Mouse (Mus musculus) heart, postnatal 36 days (tissue): Measurements from ENCODE around the gene Dcaf6. TPM values are rescaled to one million over a fixed set of nuclear protein-coding genes. Genes with fewer than 3 reads are reported as not detected.
A peak's percentile ranks its signal among the peaks of the same experiment; 100 is the strongest.

Source experiments
- DNase-seq, 2 experiments: peaks; one replicate each; pipeline ENCODE4 v3.0.0; 2021 to 2022
- intact Hi-C: fragments of 180-260 bp; cut with DNase I; formaldehyde crosslinking; loops from one replicate; pipeline ENCODE4 v1.15.1; 2025
- total RNA-seq, 2 experiments: library from RNA; stranded (reverse); gene quantifications; 2 replicates each; pipeline ENCODE4 v1.2.3; 2021

Gene Dcaf6
- total RNA-seq, 2 experiments from 2014 or later, result 104 to 106 TPM

DNA sequence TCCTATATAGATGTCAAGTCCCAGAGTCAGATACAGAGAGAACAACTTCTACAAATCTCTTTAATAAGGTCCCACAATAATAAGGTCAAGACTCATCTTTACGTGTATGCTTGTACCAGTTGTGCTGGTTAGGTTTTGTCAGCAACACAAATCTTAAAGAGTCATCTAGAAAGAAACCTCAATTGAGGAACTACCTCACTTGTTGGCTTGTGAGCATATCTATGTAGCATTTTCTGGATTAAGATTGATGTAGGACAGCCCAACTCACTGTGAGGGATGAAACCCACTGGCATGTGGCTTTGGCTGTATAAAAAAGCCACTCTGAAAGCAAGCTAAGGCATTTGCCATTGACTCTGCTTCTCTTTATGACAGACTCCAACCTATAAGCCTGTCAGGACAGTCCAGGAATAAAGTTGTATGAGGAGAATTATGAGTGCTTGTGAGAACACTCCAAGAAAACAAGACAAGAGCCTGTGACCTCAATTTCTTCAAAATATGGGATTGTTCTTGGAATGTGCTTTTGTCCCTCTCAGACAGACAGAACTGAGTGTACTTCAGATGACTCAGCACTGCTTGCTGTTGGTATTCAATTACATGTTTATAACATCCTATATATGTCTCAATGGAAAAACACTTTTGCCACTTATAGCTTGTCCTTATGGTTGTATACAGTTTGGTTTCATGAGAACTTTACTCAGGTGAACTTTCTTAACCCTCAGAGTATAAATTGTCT lies 21.8 kb downstream of the Dcaf6 start:
- DNase-seq, result no peak
- intact Hi-C loops, result no loop called here

DNA sequence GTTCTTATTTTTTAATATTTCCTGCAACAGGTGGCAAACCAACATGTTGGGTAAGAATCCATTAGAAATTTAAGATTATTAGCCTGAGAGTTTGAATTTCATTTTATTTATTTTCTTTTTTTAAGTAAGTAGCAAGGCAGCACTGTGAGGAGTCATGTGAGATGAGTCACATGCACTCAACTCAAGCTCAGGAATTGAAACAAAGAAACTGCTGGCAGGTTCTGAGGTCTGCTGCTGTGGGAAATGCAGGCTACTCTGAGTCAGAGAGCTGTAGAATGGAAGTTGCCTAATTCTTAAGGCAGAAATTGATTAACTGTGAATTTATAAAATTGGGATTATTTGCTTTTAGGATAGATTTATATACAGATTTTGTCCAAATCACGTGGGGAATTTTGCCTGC lies 27.4 kb downstream of the Dcaf6 start:
- intact Hi-C loops, result no loop called here
- DNase-seq, result no peak

DNA sequence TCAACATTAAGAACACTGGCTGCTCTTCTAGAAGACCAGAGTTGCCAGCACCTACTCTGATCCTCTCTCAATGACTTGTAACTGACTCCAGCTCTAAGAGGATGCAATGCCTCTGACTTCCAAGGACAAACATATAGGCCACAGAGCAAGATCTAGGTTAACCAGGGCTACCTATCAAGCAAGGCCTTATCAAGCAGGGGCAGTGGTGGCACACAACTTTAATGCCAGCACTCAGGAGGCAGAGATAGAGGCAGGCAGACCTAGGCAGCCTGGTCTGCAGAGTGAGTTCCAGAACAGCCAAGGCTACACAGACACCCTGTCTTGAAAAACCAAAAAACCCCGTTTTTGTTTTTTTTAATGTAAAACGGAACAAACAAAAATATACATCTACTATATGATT lies 34.0 kb downstream of the Dcaf6 start:
- intact Hi-C loops, result no loop called here
- no peak for DNase-seq

DNA sequence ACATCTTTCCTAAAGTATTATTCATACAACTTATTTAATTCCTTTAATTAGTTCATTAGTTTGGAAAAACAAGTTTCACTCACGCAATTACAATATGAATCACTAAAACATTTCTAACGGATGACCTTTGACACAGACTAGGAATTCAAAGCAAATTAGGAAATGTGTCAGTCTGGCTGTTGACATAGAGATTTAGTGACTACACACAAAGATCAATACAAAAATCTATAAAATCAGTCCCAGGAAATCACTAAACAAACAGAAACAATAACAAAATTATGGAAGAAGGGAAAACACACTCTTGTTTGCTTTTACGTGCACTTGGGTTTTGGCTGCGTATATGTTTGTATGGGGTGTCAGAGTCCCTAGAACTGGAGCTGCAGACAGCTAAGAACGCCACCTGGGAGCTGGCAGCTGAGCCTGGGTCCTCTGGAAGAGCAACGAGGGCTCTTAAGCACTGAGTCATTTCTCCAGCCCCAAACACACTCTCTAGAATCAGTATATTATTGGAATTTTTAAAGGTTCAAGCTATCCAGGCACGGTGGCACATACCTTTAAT lies 38.8 kb downstream of the Dcaf6 start:
- no peak for DNase-seq
- intact Hi-C loops, result no loop called here

DNA sequence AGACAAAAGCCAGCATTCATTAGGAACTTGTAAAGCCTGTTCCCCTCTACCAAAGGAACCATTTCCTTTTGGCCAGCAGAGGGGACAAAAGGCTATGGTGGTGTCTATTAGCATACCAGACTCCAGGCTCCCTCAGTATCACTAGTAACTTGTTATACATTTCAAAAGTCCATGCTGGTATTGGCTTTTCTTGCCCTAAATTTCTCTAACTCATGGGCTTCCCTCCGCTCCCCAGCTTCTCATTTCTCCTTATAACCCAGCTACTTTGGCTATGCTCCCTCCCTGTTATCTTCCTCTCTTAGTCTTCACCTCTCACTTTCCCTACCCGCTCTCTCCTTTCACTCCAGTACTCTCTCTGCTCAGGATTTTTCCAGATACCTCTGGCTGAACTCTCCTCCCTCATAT lies 63.9 kb downstream of the Dcaf6 start:
- intact Hi-C loops, result loop anchor here (10.0 kb wide), 2 partner anchors 58 to 338 kb away; no protein-coding TSS in a partner anchor
- no peak for DNase-seq

DNA sequence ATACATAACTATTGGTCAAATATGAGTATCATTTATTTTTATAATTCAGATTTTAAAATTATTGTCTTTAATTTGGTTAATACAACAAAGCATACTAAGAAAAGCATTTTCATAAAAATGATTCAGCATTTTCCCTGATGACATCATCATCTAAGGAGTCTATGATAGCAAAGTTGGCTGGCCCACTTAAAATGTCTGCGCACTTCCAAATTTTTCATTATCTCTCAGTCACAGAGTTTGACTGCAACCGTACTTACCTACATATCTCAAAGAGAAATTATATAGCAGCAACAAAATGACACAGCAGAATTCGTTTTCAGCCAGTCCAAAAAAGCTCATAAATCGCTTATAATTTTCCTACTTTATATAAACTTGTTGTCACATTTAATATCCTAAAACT lies 64.3 kb downstream of the Dcaf6 start:
- intact Hi-C loops, result loop anchor here (10.0 kb wide), 2 partner anchors 59 to 339 kb away; no protein-coding TSS in a partner anchor

DNA sequence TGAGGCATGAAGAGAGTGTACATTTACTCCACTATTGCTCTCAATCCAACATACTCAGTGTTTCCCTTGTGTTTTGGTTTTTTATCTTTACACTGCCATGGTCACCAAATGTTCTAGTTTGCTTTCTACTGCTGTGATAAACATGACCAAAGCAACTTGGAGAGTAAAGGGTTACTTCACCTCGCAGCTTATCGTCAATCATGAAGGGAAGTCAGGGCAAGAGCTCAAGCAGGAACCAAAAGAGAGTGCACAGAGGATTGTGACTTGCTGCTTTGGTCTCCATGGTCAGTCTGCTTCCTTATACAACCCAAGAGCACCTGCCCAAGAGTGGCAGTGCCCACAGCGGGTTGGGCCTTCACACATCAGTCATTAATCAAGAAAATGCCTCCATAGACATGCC lies 65.4 kb downstream of the Dcaf6 start:
- intact Hi-C loops, result loop anchor here (10.0 kb wide), 2 partner anchors 60 to 340 kb away; no protein-coding TSS in a partner anchor
- no peak for DNase-seq

More for the DNA sequence above, 64.3 kb downstream of the Dcaf6 start:
- no peak for DNase-seq

DNA sequence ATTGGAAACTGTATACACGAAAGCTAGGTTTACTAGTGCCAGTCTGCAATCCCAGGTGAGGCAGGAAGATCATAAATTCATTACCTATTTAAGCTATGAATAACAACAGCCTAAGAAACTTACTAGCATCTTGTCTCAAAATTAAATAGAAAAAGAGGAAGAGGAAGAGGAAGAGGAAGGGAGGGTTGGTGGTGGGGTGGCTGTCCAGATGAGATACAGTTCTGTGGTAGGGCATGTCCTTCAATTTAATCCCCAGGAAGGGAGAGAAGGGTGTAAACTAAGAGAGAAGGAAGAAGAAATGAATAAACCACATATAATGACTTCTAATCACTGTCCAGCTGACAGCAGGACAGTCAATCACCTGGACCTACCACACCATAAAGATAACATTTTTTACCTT lies 67.2 kb downstream of the Dcaf6 start:
- intact Hi-C loops, result loop anchor here (10.0 kb wide), 2 partner anchors 62 to 342 kb away; no protein-coding TSS in a partner anchor

DNA sequence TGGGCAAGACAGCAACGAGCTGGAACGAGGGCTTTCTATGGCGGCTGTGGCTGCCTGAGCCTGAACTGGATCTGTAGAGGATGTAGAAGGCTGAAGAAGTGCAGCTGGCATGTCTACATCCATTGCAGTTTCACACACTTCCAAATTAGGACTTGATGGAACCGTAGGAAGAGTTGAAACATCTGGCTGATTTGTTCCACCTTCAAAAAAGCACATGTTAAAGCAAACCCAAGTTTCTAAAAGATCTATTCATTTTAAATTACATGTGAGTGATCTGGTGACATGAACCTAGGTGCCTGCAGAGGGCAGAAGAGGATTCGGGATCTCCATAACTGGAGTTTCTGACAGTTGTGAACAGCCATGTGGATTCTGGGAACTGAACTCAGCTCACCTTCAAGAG lies 71.6 kb downstream of the Dcaf6 start:
- intact Hi-C loops, result loop anchor here (10.0 kb wide), 3 partner anchors 116 to 266 kb away; no protein-coding TSS in a partner anchor
- DNase-seq, result peak in 1 of 2 experiments; percentile 19

More for the DNA sequence above, 67.2 kb downstream of the Dcaf6 start:
- DNase-seq, result no peak

DNA sequence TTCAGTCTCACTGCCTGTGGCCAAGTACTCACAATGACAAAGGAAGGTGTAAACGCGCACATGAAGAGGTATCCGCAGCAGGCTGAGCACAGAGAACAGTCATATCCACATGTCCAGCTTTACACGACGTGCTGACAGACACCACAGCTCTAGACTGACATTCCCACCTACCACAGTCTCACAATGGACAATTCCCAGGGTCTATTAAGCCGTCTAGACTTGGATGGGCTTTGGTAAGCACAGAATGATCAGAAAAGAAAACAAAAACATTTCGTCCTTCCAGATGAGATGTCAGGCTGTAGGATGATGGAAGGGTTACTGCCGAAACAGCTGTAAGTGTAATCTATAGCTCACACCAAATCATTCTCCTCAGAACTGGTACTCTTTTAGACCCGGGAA lies 73.8 kb downstream of the Dcaf6 start:
- intact Hi-C loops, result loop anchor here (10.0 kb wide), 3 partner anchors 118 to 268 kb away; no protein-coding TSS in a partner anchor
- no peak for DNase-seq

DNA sequence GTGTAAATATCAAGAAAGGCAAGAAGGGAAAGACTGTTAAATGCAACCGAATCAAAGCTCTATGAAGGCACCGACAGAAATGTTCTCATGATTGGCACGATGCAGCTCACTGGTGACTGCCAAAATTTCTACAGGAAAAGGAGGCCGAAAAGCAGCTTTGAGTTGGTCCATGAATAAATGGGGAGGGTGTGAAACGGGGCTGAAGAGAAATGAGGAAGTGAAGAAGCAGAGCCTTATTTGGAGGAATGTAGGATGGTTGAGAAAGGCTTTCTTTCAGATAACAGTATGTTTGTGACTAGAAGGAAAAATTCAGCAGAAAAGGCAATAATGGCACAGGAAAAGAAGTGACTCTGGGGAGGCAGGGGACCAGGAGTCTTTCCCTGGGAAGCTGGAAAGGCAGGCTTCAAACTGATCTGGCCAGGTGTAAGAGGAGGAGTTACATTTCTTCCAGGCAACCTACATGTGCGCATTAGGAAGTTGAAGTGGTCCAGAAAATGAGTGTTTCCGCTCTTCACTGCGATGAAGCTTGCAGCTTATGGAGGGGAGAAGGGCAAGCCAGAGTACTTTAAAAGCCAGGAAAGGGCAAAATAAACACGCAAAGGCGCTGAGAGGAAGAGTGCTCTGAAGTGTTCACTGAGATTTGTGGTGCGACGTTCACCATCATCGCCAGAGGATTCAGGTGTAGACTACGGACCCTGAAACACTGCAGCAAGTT lies 74.3 kb downstream of the Dcaf6 start:
- no peak for DNase-seq
- intact Hi-C loops, result loop anchor here (10.0 kb wide), 3 partner anchors 119 to 269 kb away; no protein-coding TSS in a partner anchor

DNA sequence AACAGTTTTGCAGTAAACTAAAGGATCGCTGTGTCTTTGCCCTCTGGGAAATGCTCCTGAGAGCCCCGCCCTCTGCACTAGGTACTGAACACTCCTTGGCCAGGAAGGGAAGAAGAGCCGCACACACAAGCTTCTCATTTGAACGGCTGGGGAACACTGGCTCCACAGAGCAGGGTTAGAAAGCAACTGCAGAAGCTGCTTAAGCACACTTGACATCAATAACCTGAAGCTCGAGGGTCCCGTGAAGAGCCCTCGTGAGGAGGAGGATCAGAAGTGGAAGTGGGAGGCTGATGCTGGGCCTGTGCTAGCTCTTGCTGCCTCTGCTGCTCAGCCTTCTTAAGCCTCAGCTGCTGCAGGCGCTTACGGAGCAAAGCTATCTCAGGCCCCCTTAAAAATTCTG lies 86.4 kb downstream of the Dcaf6 start:
- no peak for DNase-seq
- intact Hi-C loops, result no loop called here

DNA sequence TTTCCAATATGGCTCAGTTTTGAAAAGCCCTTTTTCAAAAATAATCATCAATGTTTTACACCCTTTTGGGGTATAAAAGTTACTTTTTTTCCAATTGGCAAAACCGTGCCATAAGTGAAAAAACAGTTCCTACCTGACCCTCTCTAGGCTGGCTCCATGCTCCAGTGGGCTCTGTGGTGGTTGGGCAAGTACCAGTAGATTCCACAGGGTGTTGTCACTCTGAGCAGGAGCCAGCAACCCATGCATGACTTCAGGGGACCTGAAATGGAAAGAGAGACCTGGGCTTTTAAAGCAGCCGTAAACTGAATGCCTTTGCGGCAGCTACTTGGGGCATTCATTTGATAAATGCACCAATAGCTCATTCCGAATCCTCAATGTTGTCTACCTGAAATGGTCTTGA lies 89.3 kb downstream of the Dcaf6 start:
- DNase-seq, result no peak
- intact Hi-C loops, result no loop called here

DNA sequence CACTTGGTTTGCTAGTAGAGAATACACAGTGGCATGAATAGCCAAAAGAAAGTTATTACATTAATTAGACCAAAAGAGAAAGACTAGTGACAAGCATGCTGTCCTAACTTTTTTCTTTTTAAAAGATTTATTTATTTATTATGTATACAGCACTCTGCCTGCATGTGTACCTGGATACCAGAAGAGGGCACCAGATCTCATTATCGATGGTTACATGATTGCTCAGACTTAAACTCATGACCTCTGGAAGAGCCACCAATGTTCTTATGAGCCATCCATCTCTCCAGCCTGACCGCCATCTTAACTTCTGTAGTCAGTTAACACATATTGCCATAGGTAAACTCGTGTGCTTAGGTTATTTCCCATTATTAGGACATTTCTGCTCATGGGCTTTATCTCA lies 95.2 kb downstream of the Dcaf6 start:
- DNase-seq, result no peak
- intact Hi-C loops, result no loop called here

DNA sequence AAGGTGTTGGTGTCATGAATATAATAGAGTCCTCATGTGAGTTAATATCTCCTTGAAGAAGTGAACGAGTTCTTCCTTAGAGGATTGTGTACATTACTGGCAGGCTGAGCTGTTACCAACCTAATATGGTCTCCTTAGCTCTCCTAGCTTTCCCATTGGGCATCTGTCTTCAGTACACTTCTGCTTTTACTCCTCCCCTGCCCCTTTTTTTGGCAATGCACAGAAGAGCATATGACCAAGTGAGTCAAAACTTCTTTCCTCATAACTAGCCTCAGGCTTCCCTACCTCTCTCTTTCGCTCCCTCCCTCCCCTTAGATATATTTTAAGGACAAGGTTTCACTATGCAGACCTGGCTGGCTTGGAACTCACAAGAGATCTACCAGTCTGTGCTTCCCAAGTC lies 97.0 kb downstream of the Dcaf6 start:
- no peak for DNase-seq
- intact Hi-C loops, result no loop called here

DNA sequence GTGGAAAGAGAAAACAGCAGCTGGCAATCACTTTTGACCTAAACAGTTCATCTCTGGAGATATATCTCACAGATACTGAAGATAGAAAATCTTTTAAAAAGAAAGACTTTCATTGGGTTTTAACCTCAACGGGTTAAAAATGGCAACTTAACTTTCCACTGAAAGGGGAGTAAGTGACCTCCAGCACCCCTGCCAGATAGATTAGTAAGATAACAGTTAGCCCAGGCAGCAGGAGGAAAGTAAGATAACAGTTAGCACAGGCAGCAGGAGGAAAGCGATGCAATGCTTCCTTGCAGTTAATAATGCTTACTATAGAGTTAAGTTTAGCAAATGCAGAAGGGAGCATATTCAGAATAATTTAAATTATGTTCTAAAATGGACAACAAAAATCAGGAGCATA lies 103.9 kb downstream of the Dcaf6 start:
- no peak for DNase-seq
- intact Hi-C loops, result no loop called here

DNA sequence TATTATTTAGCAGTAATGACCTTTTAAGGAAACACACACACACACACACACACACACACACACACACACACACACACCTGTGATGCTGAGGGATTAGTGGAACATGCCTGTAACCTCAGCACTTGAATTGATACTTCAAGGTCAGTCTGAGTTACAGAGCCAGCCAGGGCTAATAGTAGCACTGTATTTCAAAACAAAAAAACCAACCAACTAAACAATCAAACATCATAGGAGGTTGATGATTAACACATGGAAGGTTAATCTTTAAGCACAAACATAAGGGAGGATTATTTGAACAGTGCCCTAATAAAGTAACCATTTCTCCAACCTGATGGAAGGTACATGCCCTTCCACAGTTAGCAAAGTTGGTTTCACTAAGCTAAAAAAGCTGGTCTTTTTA lies 111.6 kb downstream of the Dcaf6 start:
- DNase-seq, result no peak
- intact Hi-C loops, result no loop called here

DNA sequence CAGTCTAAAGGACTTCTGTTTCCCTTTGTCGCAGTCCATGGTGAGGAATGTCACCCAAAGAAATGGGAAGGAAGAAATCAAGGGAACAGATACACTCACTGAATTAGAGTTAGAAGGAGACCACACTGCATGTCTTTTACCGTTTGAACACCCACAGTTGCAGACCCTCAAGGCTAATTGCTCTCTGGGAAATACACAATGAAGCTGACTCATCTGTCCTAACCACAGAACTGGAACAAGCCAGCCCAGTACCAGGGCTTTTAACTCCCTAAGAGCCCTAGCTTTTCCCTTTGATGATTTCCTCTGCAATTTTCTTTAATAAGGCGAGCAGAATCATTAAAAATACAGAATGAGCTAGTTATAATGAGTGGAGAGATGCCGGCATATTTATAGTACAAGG lies 115.8 kb downstream of the Dcaf6 start:
- DNase-seq, result no peak
- intact Hi-C loops, result no loop called here

DNA sequence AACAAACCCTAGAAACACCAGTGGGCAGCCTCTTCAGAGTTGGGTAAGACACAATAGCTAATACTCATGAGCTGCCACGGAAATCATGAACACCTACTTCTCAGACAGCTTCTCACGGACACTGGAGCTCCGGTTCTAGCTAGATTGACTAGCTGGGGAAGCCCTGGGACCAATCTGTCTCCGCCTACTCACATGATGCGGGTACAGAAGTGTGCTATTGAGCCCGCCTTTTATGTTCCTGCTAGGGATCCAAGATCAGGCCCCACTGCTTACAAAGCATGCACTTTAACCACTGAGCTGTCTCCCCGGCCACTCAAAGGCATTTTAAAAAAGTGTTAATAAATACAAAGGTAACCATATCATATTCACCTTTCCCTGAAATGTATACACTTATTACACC lies 118.1 kb downstream of the Dcaf6 start:
- no peak for DNase-seq
- intact Hi-C loops, result no loop called here

DNA sequence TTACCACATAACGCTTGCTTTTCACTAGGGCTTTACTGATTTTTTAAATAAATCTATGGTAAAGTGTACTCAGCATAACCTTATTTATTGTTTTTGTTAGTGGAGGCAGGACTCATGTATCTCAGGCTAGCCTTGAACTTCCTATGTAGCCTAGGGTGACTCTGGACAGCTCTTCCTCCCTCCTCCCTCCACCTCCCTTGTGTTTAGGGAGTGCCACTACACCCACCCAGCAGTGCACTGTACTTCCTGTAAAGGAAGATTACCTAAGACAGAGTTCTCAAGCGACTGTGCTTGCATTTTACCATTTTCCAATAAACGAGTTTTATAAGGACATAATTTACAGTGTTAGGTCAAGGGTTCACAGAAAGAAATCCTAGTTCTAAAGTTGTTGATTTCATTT lies 127.5 kb downstream of the Dcaf6 start:
- intact Hi-C loops, result no loop called here
- DNase-seq, result no peak

DNA sequence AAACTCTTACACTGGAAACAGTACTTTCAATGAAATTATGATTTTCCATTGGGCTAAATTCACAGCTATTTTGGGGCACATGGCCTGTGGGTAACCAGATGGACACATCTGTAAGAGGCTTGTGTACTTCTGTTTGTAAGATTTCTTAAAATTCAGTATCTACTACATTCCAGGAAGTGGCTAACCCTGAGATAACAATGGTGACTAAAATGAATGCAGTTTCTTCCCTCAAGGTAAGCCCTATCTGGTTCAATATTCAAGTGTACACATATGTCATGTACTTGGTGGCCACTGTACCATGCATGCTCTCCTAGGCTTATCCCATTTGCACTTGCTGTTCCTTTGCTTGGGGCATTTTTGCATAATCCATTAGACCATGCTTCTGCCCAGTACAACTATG lies 129.4 kb downstream of the Dcaf6 start:
- DNase-seq, result no peak
- intact Hi-C loops, result no loop called here
